Mouse (Mus musculus) myocyte (in vitro differentiated cells): Measurements from ENCODE around the gene Lgalsl.

Experiments used
- MAX ChIP-seq: IDR thresholded peaks from one replicate; pipeline ENCODE4 v1.6.1; 2011; ENCODE audit warnings: low read depth, mild to moderate bottlenecking, control low read depth
- MYOD1 ChIP-seq, 3 experiments: IDR thresholded peaks; one replicate each; pipeline ENCODE4 v1.6.1; 2011; ENCODE audit warnings: control low read depth in 2 of 3, low read depth in 2 of 3, mild to moderate bottlenecking in 2 of 3, moderate library complexity in 1 of 3; ENCODE audit not compliant: insufficient read length in 2 of 3, control insufficient read depth in 1 of 3
- MYOG ChIP-seq, 3 experiments: IDR thresholded peaks; one replicate each; pipeline ENCODE4 v1.6.1; 2011; ENCODE audit warnings: control low read depth in 2 of 3, low read depth in 2 of 3, mild to moderate bottlenecking in 2 of 3; ENCODE audit not compliant: insufficient read length in 2 of 3, control insufficient read depth in 1 of 3, insufficient read depth in 1 of 3
- SRF ChIP-seq: IDR thresholded peaks from one replicate; pipeline ENCODE4 v1.6.1; 2011; ENCODE audit warnings: low read depth; ENCODE audit not compliant: control insufficient read depth, insufficient read length
- USF1 ChIP-seq: IDR thresholded peaks from one replicate; pipeline ENCODE4 v1.6.1; 2011; ENCODE audit warnings: low read depth, mild to moderate bottlenecking, control low read depth, moderate library complexity

DNA sequence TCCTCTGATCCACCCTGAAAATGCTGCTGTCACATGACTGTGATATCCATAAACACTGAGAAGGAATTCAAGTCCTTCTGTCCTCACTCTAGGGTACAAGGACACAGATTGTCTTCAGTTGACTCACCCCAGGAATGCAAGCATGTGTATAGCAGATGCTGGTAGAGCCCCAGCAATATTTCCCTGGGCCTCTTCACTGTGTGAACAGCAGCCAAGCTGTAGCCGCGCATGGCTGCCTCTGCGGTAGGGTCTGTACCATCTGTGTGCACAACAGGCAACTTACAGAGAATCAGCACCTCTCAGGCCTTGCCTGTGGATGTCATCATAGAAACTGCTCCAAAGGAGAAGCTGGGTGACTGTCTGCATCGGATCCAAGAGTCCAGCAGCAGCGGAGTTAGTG, 47.8 kb upstream of the Lgalsl start:
- TF ChIP-seq MAX (no peak), MYOD1 (IDR thresholded peaks at IDR 0.05; ENCODE audit: control insufficient read depth in 1 of 3, insufficient read length in 2 of 3, low read depth in 2 of 3) (no peak), MYOG (IDR thresholded peaks at IDR 0.05; ENCODE audit: control insufficient read depth in 1 of 3, insufficient read depth in 1 of 3, insufficient read length in 2 of 3, low read depth in 2 of 3) (no peak), USF1 (peak; percentile 22), SRF (no peak)
